Mouse (Mus musculus) hematopoietic stem cell, adult 5-6 weeks (primary cell): Measurements from ENCODE around the gene C8a. TPM values are rescaled to one million over a fixed set of nuclear protein-coding genes. Genes with fewer than 3 reads are reported as not detected.

Experiments
- ATAC-seq, 2 experiments: fragments of 125-278 bp in 1 of 2; replicated peaks in 1 of 2; 2 replicates each; pipeline ENCODE4 v1.8.0; 2016 to 2017; ENCODE audit warnings: inconsistent platforms in 2 of 2, mild to moderate bottlenecking in 2 of 2, moderate number of reproducible peaks in 2 of 2, low read depth in 1 of 2, moderate TSS enrichment in 1 of 2; ENCODE audit not compliant: low FRiP score in 2 of 2, poor library complexity in 2 of 2, severe bottlenecking in 2 of 2, insufficient read depth in 1 of 2, low TSS enrichment in 1 of 2
- total RNA-seq: library from RNA; stranded (forward); fragments of 172-1452, 232-1000 nt; gene quantifications from 2 replicates; pipeline ENCODE4 v1.2.3, GENCODE M21; 2017

The C8a gene
- total RNA-seq, 1 experiment from 2014 or later = not detected

GRCm38 (mm10) chr4:104804100-104804499 lies 72.1 kb downstream of the C8a start:
- ATAC-seq = no peak

- ATAC-seq = no peak
Measured at GRCm38 (mm10) chr4:104801625-104802024, 74.6 kb downstream of the C8a start.

GRCm38 (mm10) chr4:104798951-104799350 lies 77.2 kb downstream of the C8a start:
- ATAC-seq = no peak

- no peak for ATAC-seq
Measured at GRCm38 (mm10) chr4:104792111-104792510, 84.1 kb downstream of the C8a start.

GRCm38 (mm10) chr4:104782346-104782745 lies 93.9 kb downstream of the C8a start:
- no peak for ATAC-seq

GRCm38 (mm10) chr4:104781441-104781840 lies 94.8 kb downstream of the C8a start:
- ATAC-seq = no peak

- no peak for ATAC-seq
Measured at GRCm38 (mm10) chr4:104779460-104779859, 96.7 kb downstream of the C8a start.

- no peak for ATAC-seq
Measured at GRCm38 (mm10) chr4:104775601-104776000, 100.6 kb downstream of the C8a start.

- no peak for ATAC-seq
Measured at GRCm38 (mm10) chr4:104770331-104770730, 105.9 kb downstream of the C8a start.

GRCm38 (mm10) chr4:104769602-104770001 lies 106.6 kb downstream of the C8a start:
- ATAC-seq = no peak

- ATAC-seq = no peak
Measured at GRCm38 (mm10) chr4:104768190-104768589, 108.0 kb downstream of the C8a start.

- no peak for ATAC-seq
Measured at GRCm38 (mm10) chr4:104766065-104766464, 110.1 kb downstream of the C8a start, which contains the start of gene C8b. Gene C8b, plus strand, starts transcription at chr4:104766317.

Other genes with a start within 250 kb of the C8a start
- not detected in 2 replicates for gene C8b, start 110.1 kb downstream of the C8a start, total RNA-seq
- gene Gm17662, start 19.1 kb downstream of the C8a start, total RNA-seq = not detected in 2 replicates
- not detected in 2 replicates for gene Fyb2, start 37.1 kb upstream of the C8a start, total RNA-seq
- 1.8 and 1.9 TPM in 2 replicates for gene Prkaa2, start 233.5 kb upstream of the C8a start, total RNA-seq